Mouse (Mus musculus): ENCODE measurements at regions not wholly inside any gene's neighbourhood (a gene's known extent, or its start where the extent isn't known, plus 50 kb on each side); places are given as distances from the start of the nearest gene placed in this dataset.
"Not testable (repeated sequence)": the region's sequence is repeated elsewhere in the genome, so short reads cannot be mapped to it uniquely, and the experiment has no call there.

DNA sequence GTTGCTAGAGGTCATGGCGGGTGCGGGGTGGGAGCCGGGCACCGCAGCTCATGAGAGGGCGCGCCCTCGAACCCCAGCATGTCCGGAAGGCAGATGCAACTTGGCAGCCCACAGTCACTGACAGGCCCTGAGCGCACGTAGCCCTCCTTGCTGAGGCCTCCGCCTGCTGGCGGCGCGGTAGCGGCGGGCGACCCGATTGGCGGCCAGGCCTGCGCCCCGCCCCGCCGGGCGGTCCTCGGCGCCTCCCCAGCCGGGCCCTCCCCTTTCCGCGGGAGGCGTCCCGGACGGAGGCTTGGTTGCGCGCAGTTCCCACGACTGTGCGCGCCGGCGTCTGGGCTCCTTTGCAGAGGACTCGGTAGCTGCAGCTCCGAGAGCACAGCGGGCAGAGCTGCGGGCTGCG lies 301.9 kb downstream of the Hpcal1 start:
- not testable (repeated sequence) for TF ChIP-seq CTCF (IDR thresholded peaks at IDR 0.05; ENCODE audit: borderline replicate concordance, extremely low read depth, insufficient read depth, insufficient read length); POLR2A (IDR thresholded peaks at IDR 0.05; ENCODE audit: borderline replicate concordance, extremely low read depth, insufficient read depth, insufficient read length, poor library complexity, severe bottlenecking)
